In the genomic region with DNA sequence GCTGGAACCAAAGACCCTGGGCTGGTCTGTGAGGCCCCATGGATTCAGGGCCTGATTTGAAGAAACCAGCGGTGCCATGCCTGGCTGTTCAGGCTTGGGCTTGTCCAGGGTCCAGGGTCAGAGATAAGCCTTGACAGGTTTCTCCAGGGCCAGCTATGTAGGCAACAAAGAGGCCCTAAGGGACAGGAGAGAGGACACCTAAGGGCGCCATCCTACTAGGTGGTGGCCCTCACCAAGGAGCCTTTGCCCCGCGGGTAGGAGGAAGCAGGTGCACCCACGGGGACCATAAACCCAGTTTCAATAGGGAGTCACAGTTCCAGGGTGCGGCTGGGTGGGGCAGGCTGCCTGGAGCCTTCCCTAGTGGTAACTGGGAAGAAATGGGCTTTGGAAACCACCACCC, we compare ENCODE assay signal across 14 mouse cellular contexts. TPM values are rescaled to one million over a fixed set of nuclear protein-coding genes. Genes with fewer than 3 reads are reported as not detected.
A peak's percentile ranks its signal among the peaks of the same experiment; 100 is the strongest.
DNase-seq lines count a peak whose midpoint lies in the region; ATAC-seq and TF ChIP-seq lines count a peak whose summit lies in the region.
"Had no signal": no experiment of that assay in that cellular context is flagged by ENCODE, and none has a peak within 500 bp of the region (broad histone marks: within the 10 kb centered on the region; RNA-seq: fewer than 3 reads in every experiment).

No protein-coding gene starts in this region.

- TF ChIP-seq EP300 in stomach, postnatal 0 days (optimal IDR thresholded peaks at IDR 0.05), result no peak

- DNase-seq in kidney, adult 9 months, result peak; percentile 18
- DNase-seq in kidney, postnatal 10 days, result no peak
- DNase-seq in stomach, postnatal 0 days (ENCODE audit: low spot score), result peak; percentile 86
- DNase-seq in spleen, postnatal 10 days (ENCODE audit: low spot score in 2 of 2), result no peak
- DNase-seq: cerebellum, adult 9-10 months; gastrocnemius, postnatal 14 days had no signal

- ATAC-seq in midbrain, embryonic 12.5 days (ENCODE audit: low FRiP score, low read depth), result no peak
- ATAC-seq in midbrain, embryonic 15.5 days (replicated peaks), result no peak
- ATAC-seq in limb, embryonic 12.5 days (ENCODE audit: insufficient number of reproducible peaks, insufficient read depth, low FRiP score, low TSS enrichment, low read depth), result no peak
- peak; percentile 36 for ATAC-seq in stomach, postnatal 0 days (ENCODE audit: low FRiP score, low TSS enrichment)
- ATAC-seq: forebrain, embryonic 16.5 days; liver, embryonic 12.5 days had no signal

- no peaks in the 10 kb centered on the region for H3K9me3 ChIP-seq in midbrain, embryonic 12.5 days
- no peaks in the 10 kb centered on the region for H3K9me3 ChIP-seq in midbrain, embryonic 15.5 days
- no peaks in the 10 kb centered on the region for H3K9me3 ChIP-seq in limb, embryonic 12.5 days
- H3K9me3 ChIP-seq in stomach, postnatal 0 days (ENCODE audit: control insufficient read depth, low read length), result no peaks in the 10 kb centered on the region
- H3K9me3 ChIP-seq: liver, embryonic 12.5 days had no signal

- H3K27me3 ChIP-seq in midbrain, embryonic 12.5 days, result no peaks in the 10 kb centered on the region
- no peaks in the 10 kb centered on the region for H3K27me3 ChIP-seq in midbrain, embryonic 15.5 days (replicated peaks)
- H3K27me3 ChIP-seq in limb, embryonic 12.5 days, result no peaks in the 10 kb centered on the region
- no peaks in the 10 kb centered on the region for H3K27me3 ChIP-seq in stomach, postnatal 0 days (ENCODE audit: control insufficient read depth, insufficient read depth, low read length)

- peaks cover 28% of the 10 kb centered on the region for H3K36me3 ChIP-seq in midbrain, embryonic 12.5 days
- peaks cover 13% of the 10 kb centered on the region; the same call in 1 of the 2 replicates for H3K36me3 ChIP-seq in midbrain, embryonic 15.5 days (replicated peaks)
- H3K36me3 ChIP-seq in limb, embryonic 12.5 days, result peaks cover 28% of the 10 kb centered on the region
- H3K36me3 ChIP-seq in stomach, postnatal 0 days (ENCODE audit: control insufficient read depth, insufficient read depth, low read length), result no peaks in the 10 kb centered on the region

- H3K4me3 ChIP-seq in midbrain, embryonic 12.5 days, result no peak overlapping the region
- no peak overlapping the region for H3K4me3 ChIP-seq in midbrain, embryonic 15.5 days
- no peak overlapping the region for H3K4me3 ChIP-seq in limb, embryonic 12.5 days (replicated peaks)
- H3K4me3 ChIP-seq in stomach, postnatal 0 days (ENCODE audit: low read depth, low read length), result peak overlapping the region; percentile 26
- H3K4me3 ChIP-seq: left cerebral cortex, adult 2 months; liver, embryonic 12.5 days; megakaryocyte, embryonic 14.5 days had no signal

- H3K9ac ChIP-seq in midbrain, embryonic 12.5 days (replicated peaks), result no peak overlapping the region
- no peak overlapping the region for H3K9ac ChIP-seq in midbrain, embryonic 15.5 days
- no peak overlapping the region for H3K9ac ChIP-seq in limb, embryonic 12.5 days (replicated peaks)
- H3K9ac ChIP-seq in stomach, postnatal 0 days (ENCODE audit: low read length), result peak overlapping the region; percentile 48
- H3K9ac ChIP-seq: liver, embryonic 12.5 days had no signal

- WGBS in midbrain, embryonic 12.5 days, result 77% methylated on average over 6 of the region's 6 CpGs
- 86% methylated on average over 6 of the region's 6 CpGs for WGBS in midbrain, embryonic 15.5 days
- WGBS in limb, embryonic 12.5 days, result 65% methylated on average over 6 of the region's 6 CpGs
- 55% methylated on average over 6 of the region's 6 CpGs for WGBS in stomach, postnatal 0 days

- peak overlapping the region; percentile 7; the same call in 1 of the 2 replicates for H3K27ac ChIP-seq in midbrain, embryonic 12.5 days (replicated peaks)
- no peak overlapping the region for H3K27ac ChIP-seq in midbrain, embryonic 15.5 days
- H3K27ac ChIP-seq in limb, embryonic 12.5 days, result no peak overlapping the region
- peak overlapping the region; percentile 91 for H3K27ac ChIP-seq in stomach, postnatal 0 days (replicated peaks)
- H3K27ac ChIP-seq: left cerebral cortex, adult 2 months; liver, embryonic 12.5 days had no signal

- no peak overlapping the region for H3K4me2 ChIP-seq in midbrain, embryonic 12.5 days (replicated peaks)
- no peak overlapping the region for H3K4me2 ChIP-seq in midbrain, embryonic 15.5 days
- peak overlapping the region; percentile 33; the same call in 1 of the 2 replicates for H3K4me2 ChIP-seq in limb, embryonic 12.5 days
- peak overlapping the region; percentile 48 for H3K4me2 ChIP-seq in stomach, postnatal 0 days (replicated peaks; ENCODE audit: low read depth)

- H3K4me1 ChIP-seq in midbrain, embryonic 12.5 days, result peaks cover 13% of the 10 kb centered on the region
- peaks cover 6% of the 10 kb centered on the region; the same call in 1 of the 2 replicates for H3K4me1 ChIP-seq in midbrain, embryonic 15.5 days
- H3K4me1 ChIP-seq in limb, embryonic 12.5 days (replicated peaks), result peaks cover 21% of the 10 kb centered on the region
- 0 out of 2 replicates have a peak, but pooled peaks cover 7% of the 10 kb centered on the region for H3K4me1 ChIP-seq in stomach, postnatal 0 days (replicated peaks; ENCODE audit: control insufficient read depth, insufficient read depth)

- TF ChIP-seq CTCF in stomach, postnatal 0 days (IDR thresholded peaks at IDR 0.05; ENCODE audit: low read depth), result no peak

RNA-seq across cellular contexts. Expression of gene Misp, which starts 2.2 kb away (rescaled TPM):
- polyA plus RNA-seq in midbrain, embryonic 12.5 days (2016; fragmentation: Nextera tagmentation; extraction: Ambion mirVana), result 0.94 and 1.0 TPM in 2 replicates
- 0.23 and 0.85 TPM in 2 replicates for polyA plus RNA-seq in midbrain, embryonic 15.5 days (2015; fragmentation: Nextera tagmentation; extraction: Ambion mirVana)
- polyA plus RNA-seq in limb, embryonic 12.5 days (2016; fragmentation: Nextera tagmentation; extraction: Ambion mirVana), result 0.28 and 0.67 TPM in 2 replicates
- polyA plus RNA-seq in stomach, postnatal 0 days (2015; fragmentation: Nextera tagmentation; extraction: Ambion mirVana), result 57.6 and 58.0 TPM in 2 replicates

RNA-seq across cellular contexts. Expression of gene Palm, which starts 29.6 kb away (rescaled TPM):
- 198 and 204 TPM in 2 replicates for polyA plus RNA-seq in midbrain, embryonic 12.5 days (2016; fragmentation: Nextera tagmentation; extraction: Ambion mirVana)
- polyA plus RNA-seq in midbrain, embryonic 15.5 days (2015; fragmentation: Nextera tagmentation; extraction: Ambion mirVana), result 337 and 348 TPM in 2 replicates
- polyA plus RNA-seq in limb, embryonic 12.5 days (2016; fragmentation: Nextera tagmentation; extraction: Ambion mirVana), result 121 TPM in 2 replicates
- 27.8 and 29.1 TPM in 2 replicates for polyA plus RNA-seq in stomach, postnatal 0 days (2015; fragmentation: Nextera tagmentation; extraction: Ambion mirVana)

RNA-seq across cellular contexts. Expression of gene Ptbp1, which starts 31.2 kb away (rescaled TPM):
- polyA plus RNA-seq in midbrain, embryonic 12.5 days (2016; fragmentation: Nextera tagmentation; extraction: Ambion mirVana), result 202 TPM in 2 replicates
- polyA plus RNA-seq in midbrain, embryonic 15.5 days (2015; fragmentation: Nextera tagmentation; extraction: Ambion mirVana), result 72.7 and 79.4 TPM in 2 replicates
- polyA plus RNA-seq in limb, embryonic 12.5 days (2016; fragmentation: Nextera tagmentation; extraction: Ambion mirVana), result 373 and 403 TPM in 2 replicates
- polyA plus RNA-seq in stomach, postnatal 0 days (2015; fragmentation: Nextera tagmentation; extraction: Ambion mirVana), result 99.3 and 103 TPM in 2 replicates

RNA-seq across cellular contexts. Expression of gene Prss57, which starts 32.2 kb away (rescaled TPM):
- 0.27 TPM in 1 of 2 replicates, not detected in the other for polyA plus RNA-seq in midbrain, embryonic 12.5 days (2016; fragmentation: Nextera tagmentation; extraction: Ambion mirVana)
- polyA plus RNA-seq in midbrain, embryonic 15.5 days (2015; fragmentation: Nextera tagmentation; extraction: Ambion mirVana), result 0.17 TPM in 1 of 2 replicates, not detected in the other
- not detected in 2 replicates for polyA plus RNA-seq in limb, embryonic 12.5 days (2016; fragmentation: Nextera tagmentation; extraction: Ambion mirVana)
- 0.04 and 0.15 TPM in 2 replicates for polyA plus RNA-seq in stomach, postnatal 0 days (2015; fragmentation: Nextera tagmentation; extraction: Ambion mirVana)
- polyA plus RNA-seq: heart, postnatal 0 days had no signal

RNA-seq across cellular contexts. Expression of gene Fstl3, which starts 45.9 kb away (rescaled TPM):
- 1.0 and 1.6 TPM in 2 replicates for polyA plus RNA-seq in midbrain, embryonic 12.5 days (2016; fragmentation: Nextera tagmentation; extraction: Ambion mirVana)
- 1.9 and 2.0 TPM in 2 replicates for polyA plus RNA-seq in midbrain, embryonic 15.5 days (2015; fragmentation: Nextera tagmentation; extraction: Ambion mirVana)
- 3.0 and 4.0 TPM in 2 replicates for polyA plus RNA-seq in limb, embryonic 12.5 days (2016; fragmentation: Nextera tagmentation; extraction: Ambion mirVana)
- polyA plus RNA-seq in stomach, postnatal 0 days (2015; fragmentation: Nextera tagmentation; extraction: Ambion mirVana), result 14.1 and 17.6 TPM in 2 replicates

Comparison
In these comparisons a context has a peak if more than half of its experiments do, and no peak if none do; other contexts are left out.
1. DNase-seq: peak in kidney, adult 9 months (single experiment) and stomach, postnatal 0 days (single experiment); none in kidney, postnatal 10 days (single experiment) and spleen, postnatal 10 days (0 of 2).
2. H3K27ac ChIP-seq: peak in midbrain, embryonic 12.5 days (single experiment) and stomach, postnatal 0 days (single experiment); none in midbrain, embryonic 15.5 days (single experiment) and limb, embryonic 12.5 days (single experiment).
3. H3K4me2 ChIP-seq: peak in limb, embryonic 12.5 days (single experiment) and stomach, postnatal 0 days (single experiment); none in midbrain, embryonic 12.5 days (single experiment) and midbrain, embryonic 15.5 days (single experiment).
4. RNA of gene Misp, which starts 2.2 kb away (polyA plus RNA-seq): 57.6 to 58.0 TPM in stomach, postnatal 0 days; 0.94 to 1.0 TPM in midbrain, embryonic 12.5 days, 0.23 to 0.85 TPM in midbrain, embryonic 15.5 days and 0.28 to 0.67 TPM in limb, embryonic 12.5 days; every median in the first group is over 10 times any median in the second.